Mouse (Mus musculus): ENCODE data around the gene Ndufs8.
A peak's percentile ranks its signal among the peaks of the same experiment; 100 is the strongest.

The Ndufs8 gene

GRCm38 (mm10) chr19:3905261-3905969, 7.2 kb downstream of the Ndufs8 start:
- DNase-seq (ENCODE audit: low spot score in 2 of 2), result peak in 1 of 2 experiments; percentile 56

DNA sequence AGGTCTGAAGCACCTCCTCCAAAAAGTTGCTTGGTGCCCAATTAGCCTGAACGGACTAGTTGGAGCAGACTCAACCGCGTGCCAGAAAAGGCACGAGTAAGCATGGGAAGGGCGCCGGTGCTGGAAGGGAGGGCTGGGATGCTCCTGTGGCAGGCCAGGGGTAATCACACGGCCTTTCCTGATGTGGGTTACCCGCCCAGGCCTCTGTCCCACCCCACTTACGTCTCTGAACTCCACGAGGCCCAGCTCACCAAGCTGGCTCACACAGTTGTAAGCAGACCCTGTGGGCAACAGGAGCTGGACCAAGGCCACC, 8.3 kb downstream of the Ndufs8 start:
- DNase-seq (ENCODE audit: low spot score in 2 of 2), result no peak

GRCm38 (mm10) chr19:3903648-3904362, 8.8 kb downstream of the Ndufs8 start:
- DNase-seq (ENCODE audit: low spot score in 2 of 2), result no peak

- no peak for DNase-seq (ENCODE audit: low spot score in 2 of 2)
Observed at GRCm38 (mm10) chr19:3902966-3903365, 9.6 kb downstream of the Ndufs8 start.

- DNase-seq (ENCODE audit: low spot score in 2 of 2), result no peak
Observed at GRCm38 (mm10) chr19:3899618-3900017, 13.0 kb downstream of the Ndufs8 start.

DNA sequence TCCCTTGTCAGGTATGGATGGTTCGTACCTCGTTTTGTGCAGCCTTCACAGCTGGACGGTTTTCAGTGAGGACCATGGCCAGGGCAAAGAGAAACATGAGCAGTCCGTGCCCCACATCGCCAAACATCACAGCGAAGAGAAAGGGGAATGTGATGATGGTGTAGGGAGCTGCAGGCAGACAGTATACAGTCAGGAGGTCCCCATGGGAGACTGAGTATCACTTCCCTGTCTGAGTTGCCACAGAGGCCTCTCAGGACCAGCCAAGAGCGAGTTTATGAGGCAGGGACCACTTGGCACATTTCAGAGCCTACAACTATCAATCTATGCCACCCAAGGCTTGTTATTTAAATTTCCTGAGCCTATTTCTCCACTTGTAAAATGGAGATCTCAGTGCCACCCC, 13.6 kb downstream of the Ndufs8 start:
- no peak for DNase-seq (ENCODE audit: low spot score in 2 of 2)

- DNase-seq (ENCODE audit: low spot score in 2 of 2), result no peak
Observed at GRCm38 (mm10) chr19:3897557-3897956, 15.0 kb downstream of the Ndufs8 start.

- DNase-seq (ENCODE audit: low spot score in 2 of 2), result no peak
Observed at GRCm38 (mm10) chr19:3896208-3896607, 16.4 kb downstream of the Ndufs8 start.

- no peak for DNase-seq (ENCODE audit: low spot score in 2 of 2)
Observed at GRCm38 (mm10) chr19:3895171-3895631, 17.4 kb downstream of the Ndufs8 start.

DNA sequence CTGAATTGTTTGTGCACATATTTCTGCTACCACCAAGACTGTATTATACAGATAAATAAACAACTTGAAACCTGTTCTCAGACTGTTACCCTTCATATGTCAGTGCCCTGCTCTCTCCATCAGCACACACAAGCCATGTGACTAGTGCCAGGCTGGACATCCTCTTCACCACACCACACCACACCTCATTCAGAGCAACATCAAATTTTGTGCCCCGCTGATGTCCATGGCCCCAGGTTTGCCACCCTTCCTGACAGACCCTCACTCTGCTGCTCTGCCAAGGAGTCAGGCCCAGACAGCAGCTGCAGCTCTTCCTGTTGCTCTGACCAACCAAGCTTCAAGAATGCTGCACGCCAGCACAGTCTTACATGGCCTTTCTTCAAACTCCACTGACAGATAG, 18.3 kb downstream of the Ndufs8 start:
- no peak for DNase-seq (ENCODE audit: low spot score in 2 of 2)

DNA sequence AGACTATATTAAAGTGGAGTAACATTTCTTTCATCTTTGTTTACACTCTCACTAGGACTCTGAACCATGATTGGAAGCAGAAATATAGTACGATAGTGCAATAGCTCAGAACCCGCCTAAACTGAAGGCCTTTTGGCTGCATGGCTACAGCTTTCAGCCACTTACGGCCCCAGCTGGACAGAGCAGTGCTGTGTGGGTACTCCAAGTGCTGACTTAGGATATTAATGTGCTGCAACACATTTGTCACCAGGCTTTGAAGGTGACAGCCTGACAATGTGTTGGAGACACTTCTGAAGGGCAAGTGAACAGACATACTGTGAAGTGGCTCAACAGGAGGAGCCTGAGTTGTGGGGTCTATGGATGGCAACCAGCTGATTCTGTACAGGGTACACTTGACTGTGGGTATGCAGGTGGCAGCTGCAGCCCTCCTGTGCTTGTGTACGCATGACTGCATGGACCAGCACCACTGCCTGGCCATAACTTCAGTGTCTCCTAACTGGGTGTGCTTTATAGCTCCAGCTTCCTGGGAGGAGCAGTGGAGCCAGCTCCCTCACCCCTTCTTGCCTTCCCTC, 18.9 kb downstream of the Ndufs8 start:
- DNase-seq (ENCODE audit: low spot score in 2 of 2), result no peak

DNA sequence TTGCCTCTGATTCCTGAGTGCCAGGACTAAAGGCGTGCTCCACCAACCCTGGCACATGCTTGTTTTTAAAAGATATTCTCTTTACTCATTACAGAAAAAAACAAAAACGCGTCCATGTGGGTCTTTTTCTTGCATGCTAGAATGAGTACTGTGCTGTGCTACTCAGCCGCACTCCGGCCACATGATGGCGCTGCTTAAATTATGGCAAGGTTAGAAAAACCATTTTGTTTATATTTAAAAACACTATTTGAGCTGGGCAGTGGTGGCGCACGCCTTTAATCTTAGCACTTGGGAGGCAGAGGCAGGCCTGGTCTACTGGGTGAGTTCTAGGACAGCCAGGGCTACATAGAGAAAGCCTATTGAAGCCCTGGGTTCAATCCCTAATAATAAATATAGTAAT, 22.4 kb downstream of the Ndufs8 start:
- no peak for DNase-seq (ENCODE audit: low spot score in 2 of 2)

GRCm38 (mm10) chr19:3889096-3889495, 23.5 kb downstream of the Ndufs8 start:
- DNase-seq (ENCODE audit: low spot score in 2 of 2), result no peak

GRCm38 (mm10) chr19:3884325-3884990, 28.1 kb downstream of the Ndufs8 start:
- DNase-seq (ENCODE audit: low spot score in 2 of 2), result no peak

DNA sequence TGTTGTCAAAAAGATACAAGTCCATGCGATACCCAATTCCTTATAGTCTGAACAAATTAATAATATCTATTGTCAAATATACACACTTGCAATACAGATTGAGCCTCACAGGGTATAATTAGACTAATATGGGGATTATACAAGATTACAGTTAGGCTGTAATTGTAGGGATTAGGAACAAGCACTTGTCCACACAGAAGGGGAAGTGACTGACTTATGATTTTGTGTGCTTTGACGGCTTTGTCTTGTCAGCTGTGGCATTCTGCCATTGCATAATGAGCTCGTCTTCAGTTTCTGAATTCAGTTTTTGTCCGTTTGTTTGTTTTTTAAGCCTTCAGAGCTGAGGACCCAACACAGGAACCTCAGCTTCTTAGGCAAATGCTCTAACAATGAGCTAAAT, 30.4 kb downstream of the Ndufs8 start:
- DNase-seq (ENCODE audit: low spot score in 2 of 2), result no peak

- no peak for DNase-seq (ENCODE audit: low spot score in 2 of 2)
Observed at GRCm38 (mm10) chr19:3880054-3880848, 32.3 kb downstream of the Ndufs8 start.

- peak; percentile 14 to 19 for DNase-seq (ENCODE audit: low spot score in 2 of 2)
Observed at GRCm38 (mm10) chr19:3875045-3875444, 37.5 kb downstream of the Ndufs8 start.

DNA sequence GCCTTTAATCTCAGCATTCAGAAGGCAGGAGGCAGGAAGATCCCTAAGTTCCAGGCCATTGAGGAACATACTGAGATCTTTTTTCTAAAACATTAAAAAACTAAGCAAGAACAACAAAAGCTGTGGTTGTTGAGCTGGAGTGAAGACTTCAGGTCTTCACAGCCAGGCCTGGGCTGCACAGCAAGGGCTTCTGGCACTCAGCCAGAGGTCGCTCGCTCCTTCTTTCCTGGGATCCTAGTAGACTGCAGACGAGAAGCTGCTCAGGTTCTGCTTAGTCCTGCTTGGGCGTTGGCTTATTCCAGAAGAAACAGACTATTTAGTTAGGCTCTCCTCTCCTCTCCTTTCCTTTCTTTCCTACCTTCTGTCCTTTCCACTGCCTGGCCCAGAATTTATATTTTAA, 40.2 kb downstream of the Ndufs8 start:
- no peak for DNase-seq (ENCODE audit: low spot score in 2 of 2)

DNA sequence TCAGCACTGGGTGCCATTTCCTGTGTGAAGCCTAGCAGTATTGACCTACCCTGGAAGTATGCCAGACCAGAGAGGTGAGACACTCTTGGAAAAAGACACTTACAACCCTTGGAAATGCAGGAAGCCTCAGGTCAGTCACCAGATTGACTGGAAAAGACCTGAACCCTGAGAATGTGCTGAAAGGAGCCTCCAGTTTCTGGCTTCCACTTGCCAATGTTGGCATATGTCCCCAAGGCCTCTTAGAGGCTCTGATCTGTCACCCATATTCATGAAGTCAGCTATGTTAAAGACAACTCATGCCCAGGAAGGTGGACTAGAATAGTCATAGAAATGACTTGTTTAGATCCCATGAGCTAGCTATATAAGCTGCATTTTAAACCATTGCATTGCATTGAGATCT, 41.1 kb downstream of the Ndufs8 start:
- no peak for DNase-seq (ENCODE audit: low spot score in 2 of 2)

DNA sequence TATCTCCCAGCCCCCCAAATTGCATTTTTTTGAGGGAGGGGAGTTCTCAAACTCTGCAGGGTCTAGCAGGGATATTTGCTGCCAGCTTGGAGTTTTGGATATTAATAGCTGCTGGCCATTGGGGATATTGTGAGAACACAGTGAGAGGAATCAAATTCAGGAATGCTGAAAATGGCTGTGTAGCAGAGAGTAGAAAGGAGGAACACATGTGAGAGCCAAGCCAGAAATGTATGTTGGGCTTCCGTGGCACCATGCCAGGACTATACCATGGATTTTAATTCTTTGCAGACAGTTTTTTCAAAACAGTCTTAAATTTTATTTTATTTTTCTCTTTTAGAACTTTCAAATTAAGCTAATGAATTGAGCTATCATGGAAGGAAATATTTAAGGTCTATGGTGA, 44.3 kb downstream of the Ndufs8 start:
- DNase-seq (ENCODE audit: low spot score in 2 of 2), result no peak

- DNase-seq (ENCODE audit: low spot score in 2 of 2), result no peak
Observed at GRCm38 (mm10) chr19:3864960-3865359, 47.6 kb downstream of the Ndufs8 start.

DNA sequence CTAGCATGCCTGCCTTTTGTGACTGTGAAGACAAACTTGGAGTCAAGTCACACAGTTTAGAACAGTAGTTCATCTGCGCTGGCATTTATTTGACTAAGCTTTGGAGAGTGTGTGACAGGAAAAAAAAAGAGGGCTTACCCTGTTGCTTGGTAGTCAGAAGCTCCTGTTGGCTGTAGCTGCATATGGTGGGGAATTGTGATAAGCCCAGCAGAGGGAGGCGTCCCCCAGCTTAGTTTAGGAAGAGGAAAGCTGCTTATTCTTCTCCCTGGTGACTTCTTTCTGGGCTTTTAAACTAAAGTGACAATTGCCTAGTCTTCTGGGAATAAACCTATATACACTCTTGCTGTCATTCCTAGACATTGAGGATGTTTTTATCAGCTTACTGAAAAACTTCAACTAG, 49.9 kb downstream of the Ndufs8 start:
- no peak for DNase-seq (ENCODE audit: low spot score in 2 of 2)
